Mouse (Mus musculus) telencephalon, adult 2 months (tissue): Measurements from ENCODE around the gene Tubgcp4.
"Not testable (repeated sequence)": the region's sequence is repeated elsewhere in the genome, so short reads cannot be mapped to it uniquely, and the experiment has no call there.

Experiments
- DNase-seq: peaks from one replicate; pipeline ENCODE4 v3.0.0-alpha.2; 2011; ENCODE audit warnings: low read depth, low spot score

Gene Tubgcp4

DNA sequence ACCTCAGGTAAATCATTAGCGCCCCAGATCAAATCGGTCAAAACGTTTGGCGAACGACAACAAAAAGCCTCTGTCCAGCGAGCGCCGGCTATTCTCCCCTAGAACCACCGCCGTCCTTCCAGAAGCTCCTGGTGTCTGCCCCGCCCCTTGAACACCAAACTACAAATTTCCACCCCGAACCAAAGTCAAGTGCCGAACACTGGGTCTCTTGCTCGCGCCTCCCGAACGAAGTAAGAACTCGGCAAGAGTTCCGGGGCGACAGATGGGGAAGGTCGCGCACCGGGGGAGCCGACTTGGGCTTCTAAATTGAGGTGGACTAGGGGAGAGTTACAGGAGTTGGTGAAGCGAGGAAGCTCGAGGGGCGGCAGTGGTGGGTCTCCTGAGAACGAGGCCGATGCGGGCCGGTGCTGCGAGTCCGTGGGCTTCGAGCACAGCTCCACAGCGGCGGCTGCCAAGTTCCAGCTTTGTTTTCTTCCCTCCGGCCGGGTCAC lies at the start of gene Tubgcp4:
Tubgcp4 (plus strand) TSS at position 174 of the 491 bp plus-strand sequence.
- DNase-seq = no peak

DNA sequence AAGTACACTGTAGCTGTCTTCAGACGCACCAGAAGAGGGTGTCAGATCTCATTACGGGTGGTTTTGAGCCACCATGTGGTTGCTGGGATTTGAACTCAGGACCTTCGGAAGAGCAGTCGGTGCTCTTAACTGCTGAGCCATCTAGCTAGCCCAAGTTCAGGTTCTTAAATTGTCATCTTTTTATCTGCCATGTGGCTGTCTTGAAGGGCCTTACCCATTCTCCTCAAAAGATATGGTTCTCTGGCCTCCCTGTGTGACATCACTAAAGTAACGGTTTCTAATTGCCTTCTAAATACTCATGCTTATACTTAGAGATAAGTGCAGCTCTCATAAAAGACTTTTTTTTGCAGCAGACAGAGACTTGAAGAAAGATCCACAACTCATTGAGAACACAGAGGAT lies 44.2 kb upstream of the Tubgcp4 start:
- not testable (repeated sequence) for DNase-seq

DNA sequence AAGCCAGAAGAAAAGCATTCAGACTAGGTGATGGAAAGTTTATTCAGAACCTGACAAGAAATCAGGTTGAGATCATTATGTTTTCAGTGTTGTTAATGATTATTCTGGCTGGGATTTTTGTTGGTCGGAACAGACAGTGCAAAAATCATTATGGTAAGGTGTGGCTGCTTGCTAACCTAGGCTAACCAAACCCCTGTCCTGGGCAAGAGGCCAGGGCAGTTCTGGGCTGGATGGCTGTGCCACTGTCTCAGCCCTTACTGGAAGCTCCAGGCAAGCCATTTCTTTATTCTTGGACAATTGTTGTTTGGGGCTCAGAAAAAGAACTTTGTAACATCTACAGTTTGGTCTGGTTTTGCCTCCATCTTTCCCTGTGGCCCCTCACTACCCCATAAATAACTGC lies 42.9 kb upstream of the Tubgcp4 start:
- no peak for DNase-seq

DNA sequence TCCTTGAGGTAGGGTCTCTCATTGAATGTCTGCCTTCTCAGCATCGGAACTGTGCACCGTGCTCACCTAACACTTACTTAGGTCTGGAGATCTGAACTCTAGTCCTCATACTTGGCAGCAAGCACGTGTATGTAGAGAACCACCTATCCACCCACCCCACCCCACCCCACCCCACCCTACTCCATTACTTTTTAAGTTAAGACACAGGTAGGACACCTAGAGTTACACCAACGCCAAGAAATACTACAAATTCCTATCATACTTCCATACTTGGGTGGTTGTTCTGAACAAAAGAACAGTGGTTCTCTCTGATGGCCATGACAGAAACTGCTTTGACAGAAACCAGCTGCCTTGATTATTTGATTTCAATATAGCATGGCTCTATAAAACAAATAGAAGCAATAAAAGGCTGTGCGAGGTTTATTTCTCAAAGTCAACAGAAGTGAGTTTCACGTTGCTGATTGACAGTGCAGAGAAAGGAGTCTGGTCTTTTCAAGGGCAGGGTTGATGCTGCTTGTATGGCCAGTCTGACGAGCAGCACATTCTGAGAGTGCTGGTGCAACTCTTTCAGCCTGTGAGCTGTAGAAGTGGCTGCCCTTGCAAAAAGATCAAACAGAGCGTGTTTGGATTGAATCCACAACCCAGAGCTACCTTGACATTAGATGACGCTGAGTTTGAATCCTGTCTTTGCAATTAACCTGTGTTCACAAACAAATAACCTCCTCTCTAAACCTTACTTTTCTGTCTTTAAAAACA lies 41.4 kb upstream of the Tubgcp4 start:
- no peak for DNase-seq

DNA sequence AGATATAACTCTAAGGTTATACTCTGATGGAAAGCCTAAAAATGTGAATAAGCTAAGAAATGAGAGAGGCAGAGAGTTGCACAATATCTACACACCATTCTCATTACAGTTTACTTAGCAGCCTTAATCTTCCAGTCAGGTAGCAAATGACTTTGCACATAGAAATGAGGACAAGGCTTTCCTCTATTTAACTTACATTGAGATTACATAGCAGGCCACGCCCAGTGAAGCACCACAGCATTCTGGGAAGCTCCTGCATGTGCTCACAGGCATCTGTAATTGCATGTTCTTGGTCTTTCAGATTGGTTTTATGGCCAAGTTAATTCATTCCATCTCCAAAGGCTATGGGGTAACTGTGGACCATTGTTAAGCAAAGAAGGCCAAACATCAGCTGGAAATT lies 37.6 kb upstream of the Tubgcp4 start:
- DNase-seq = no peak

DNA sequence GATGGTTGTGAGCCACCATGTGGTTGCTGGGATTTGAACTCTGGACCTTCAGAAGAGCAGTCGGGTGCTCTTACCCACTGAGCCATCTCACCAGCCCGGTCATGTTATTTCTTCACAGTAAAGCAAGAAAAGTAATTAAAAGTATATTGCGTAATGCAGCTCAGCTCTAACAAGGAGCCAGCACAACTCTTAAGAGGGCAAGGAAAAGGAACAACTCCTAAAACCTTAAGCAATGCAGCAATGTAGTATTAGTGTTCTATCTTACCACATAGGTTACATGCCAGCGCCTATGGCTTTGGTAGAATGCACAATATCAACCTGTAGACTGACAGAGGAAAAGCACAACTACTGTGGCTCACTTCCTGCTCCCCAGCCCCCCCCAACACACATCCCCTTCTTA lies 33.1 kb upstream of the Tubgcp4 start:
- DNase-seq = no peak

DNA sequence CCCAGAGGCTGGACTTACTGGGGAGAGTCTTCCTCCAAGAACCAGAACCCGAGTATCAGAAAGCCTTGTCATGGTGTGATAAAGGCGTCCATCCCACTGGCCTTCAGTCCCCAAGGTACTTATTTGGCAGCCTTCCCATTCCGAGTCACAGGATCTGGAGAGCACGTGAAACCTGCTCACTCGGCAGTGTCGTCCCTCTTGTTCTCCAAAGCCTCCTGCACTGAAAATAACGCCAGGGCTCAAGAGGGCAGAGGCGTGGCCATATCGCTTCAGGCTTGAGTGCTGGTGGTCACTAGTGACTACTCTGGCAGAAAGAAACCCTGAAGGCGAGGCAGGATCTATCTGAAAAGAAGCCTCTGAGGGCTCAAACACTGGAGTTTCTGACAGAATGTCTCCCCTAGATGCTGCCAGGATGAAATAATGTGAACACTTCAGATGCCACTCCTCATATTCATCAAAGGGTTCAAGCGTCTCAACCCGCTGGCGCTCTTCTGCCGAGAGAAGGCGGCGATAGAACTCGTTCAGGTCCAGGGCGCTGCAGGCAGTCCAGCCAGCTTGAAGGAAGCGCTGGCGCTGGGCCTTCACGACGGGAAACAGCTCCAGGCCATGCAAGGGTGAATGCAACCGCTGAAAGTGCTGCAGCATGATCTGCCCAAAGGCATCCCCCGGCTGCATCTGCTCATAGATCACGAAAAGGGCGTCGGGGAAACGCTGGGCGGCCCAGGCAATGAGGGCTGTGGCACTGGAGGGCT lies 31.0 kb upstream of the Tubgcp4 start:
- DNase-seq = no peak

DNA sequence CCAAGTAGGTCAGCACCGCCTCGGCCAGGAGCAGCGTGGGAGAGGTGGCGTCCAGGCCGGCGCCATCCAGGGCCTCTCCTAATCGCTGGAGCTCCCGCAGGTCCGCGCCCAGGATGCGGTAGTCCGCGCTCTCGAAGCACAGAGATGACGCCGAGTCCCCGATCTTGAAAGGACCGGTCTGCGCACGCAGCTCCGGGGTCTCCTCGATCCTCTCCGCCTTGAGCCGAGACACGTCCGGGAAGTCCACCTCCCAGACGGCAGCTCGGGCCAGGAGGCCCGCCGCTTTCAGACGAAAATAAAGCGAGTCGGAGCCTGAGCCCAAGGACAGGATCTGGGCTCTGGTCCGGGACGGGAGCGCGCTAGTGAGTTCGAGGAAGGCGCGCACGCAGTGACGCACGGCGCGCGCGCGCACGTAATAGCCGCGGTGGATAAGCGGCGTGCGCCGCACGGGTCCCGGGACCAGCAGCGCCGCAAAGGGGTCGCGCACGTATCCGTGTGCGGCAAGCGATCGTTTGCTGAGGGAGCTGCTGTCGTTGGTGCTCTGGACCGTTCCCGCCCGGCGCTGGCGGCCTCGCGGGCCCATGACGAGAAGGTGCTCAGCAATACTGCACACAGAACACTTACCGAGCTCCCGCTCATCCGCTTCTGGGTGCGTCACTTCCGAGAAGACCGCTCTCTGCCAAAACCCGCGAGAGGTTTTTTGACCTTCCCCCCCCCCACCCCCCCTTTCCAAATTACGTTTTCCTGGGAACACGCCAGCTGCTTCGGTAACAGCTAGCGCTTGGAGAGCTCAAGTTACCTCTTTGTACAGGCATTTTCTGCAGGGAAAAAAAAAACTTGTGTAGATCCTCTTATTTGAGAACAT lies 30.2 kb upstream of the Tubgcp4 start, which contains the start of the genes Adal and Lcmt2:
Adal (plus strand) TSS at position 411 of the 865 bp plus-strand sequence.
Lcmt2 (minus strand) TSS at position 636 of the 865 bp plus-strand sequence.
- peak; percentile 89 for DNase-seq

DNA sequence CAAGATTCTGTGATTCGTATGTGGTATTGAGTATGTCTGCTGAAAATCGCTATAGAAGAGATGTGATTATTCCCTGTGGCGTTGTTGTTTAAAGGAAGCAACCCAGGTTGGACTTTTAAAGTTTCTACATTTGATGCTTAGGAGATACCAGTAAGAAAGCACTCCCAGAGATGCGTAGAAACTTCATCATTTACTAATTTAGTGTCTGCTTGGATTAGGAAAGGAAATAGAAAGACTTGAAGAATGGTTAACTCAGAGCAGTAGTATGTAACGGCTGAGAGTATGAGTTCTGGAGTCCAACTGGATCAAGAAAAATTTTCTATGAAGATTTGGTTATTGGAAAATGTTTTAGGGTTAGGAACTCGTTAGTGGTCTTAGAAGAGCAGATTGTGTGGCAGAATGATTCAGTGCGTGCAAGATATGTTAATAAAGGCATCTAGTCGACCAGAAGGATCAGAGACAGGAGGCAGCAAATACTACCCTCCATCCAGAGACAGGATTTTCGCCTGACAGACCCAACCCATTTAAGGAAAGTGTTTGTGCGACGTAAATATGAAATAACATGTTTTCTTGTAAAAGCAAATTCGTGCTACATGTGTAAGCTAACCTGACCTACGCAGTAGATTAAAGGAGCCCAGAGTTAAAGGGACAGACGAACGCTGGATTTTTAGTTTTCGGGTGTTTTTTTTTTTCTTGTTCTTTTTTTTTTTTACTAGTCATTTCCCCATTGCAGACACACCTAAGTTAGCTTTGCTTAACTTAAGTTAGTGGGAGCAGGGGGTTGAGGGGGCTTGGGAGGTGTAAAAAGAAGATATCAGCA lies 29.0 kb upstream of the Tubgcp4 start:
- no peak for DNase-seq

DNA sequence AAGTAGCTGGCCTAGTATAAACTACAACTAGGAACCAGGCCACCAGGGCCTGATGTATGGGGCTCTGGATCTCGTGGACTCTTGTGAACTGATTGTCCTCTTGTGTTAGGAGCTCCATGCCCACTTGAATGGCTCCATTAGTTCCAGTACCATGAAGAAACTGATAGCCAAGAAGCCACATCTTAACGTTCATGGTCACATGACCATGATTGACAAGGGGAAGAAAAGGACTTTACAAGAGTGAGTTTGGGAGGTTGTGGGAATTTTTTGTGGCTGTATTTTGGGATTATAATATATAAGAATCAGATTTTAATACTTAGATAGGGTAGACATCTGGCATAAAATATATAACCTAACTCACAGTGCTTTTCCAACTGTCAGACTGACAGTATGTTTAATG lies 28.0 kb upstream of the Tubgcp4 start:
- no peak for DNase-seq

DNA sequence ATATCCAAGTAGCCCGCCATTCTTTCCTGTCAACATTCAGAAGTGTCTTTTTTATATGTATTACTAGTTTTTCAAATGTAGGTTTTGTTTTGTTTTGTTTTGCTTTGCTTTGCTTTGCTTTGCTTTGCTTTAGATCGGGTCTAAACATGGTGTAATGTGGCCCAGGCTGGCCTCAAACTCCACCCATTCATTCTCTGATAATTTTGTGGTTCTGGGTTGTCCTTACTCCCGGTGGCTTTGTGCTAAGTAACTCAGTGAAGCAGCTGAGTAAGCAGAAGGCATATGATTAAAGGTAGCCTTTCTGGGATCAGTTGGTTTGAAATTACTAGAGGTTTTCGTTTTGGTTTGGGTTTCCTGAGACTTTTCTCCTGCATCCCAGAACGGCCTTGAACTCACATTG lies 20.8 kb upstream of the Tubgcp4 start:
- DNase-seq = no peak

DNA sequence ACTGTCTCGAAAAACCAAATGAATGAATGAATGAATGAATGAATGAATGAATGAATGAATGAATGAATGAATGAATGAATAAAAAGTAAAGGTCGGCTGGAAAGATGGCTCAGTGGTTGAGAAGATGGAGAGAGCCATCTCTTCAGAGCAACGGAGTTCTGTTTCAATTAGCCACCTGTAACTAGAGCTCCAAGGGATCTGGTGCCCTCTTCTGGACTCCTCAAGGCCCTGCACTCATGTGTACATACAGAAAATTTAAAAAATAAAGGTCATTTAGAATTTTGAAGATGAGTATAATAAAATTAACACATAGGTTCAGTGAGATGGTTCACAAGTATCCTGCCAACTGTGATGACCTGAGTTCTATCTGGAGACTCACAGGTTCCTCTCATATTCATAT lies 17.4 kb upstream of the Tubgcp4 start:
- no peak for DNase-seq

DNA sequence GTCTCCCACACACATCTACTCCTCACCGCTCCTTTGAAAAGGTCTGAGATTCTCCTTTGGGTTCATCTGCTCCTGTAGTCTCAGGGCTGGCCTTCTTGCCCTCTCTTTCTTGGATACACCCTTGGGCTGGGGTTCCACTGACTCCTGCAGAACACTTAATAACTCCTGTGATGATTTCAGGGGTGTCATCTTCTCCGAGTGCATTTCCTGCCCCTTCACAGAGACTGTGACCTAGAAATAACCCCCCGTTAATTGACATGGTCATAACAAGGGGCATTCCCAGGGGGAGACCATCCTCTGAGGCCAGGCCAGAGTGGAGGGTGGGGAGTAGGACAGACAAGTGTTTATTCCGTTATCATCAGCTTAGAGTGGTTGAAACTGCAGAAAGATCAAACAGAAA lies 1.3 kb upstream of the Tubgcp4 start:
- DNase-seq = no peak

DNA sequence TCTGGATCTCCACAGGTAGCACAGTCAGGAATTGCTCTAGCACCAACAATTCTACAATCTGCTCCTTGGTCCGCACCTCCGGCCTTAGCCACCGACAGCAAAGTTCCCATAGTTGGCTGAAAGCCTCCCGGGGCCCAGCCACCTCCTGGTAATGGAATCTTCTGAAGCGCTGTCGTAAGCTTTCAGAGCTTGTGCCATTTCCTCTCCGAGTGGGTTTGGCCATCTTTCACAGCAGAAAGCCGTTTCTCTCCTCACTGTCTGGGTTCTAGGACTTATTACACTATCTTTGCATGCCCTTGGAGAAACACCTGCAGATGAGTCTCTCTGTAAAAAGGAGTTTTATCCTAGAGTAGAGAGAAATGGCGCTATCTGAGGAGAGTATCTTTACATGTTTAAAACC lies 552 bp upstream of the Tubgcp4 start:
- no peak for DNase-seq

DNA sequence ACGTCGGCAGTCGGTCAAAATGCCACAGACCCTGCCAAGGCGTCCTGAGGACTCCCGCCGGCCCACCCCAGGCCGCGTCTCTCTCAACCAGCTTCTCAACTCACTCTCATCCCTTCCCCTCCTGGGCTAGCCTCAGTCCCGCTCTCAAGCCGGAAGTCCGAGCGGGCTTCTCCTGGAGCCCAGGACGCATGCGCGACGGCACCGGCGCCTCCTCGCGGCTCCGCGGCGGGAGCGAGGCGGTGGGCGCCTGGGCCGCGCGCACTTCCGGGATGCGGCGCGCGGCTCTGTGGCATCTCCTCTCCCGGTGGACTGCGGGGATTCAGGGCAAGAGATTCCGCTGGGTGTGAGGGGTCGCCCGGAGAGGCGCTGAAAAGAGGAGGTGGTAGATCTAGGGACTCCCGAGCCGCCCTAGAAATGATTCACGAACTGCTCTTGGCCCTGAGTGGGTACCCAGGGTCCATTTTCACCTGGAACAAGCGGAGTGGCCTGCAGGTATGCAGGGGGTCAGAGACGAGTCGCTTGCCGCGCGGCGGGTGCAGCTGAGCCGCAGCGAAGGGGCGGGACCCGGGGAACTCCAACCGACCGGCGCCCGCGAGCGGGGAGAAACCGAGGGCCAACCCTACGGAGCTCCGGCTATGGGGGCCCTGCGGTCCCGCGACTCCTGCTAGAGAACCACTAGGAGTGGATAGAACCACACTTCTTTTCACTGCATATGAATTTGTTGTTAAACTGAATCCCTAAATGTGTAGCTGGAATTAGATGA lies 707 bp downstream of the Tubgcp4 start, which contains the start of gene Zscan29:
Zscan29 (minus strand) TSS at position 146 of the 763 bp plus-strand sequence.
- DNase-seq = peak; percentile 63

DNA sequence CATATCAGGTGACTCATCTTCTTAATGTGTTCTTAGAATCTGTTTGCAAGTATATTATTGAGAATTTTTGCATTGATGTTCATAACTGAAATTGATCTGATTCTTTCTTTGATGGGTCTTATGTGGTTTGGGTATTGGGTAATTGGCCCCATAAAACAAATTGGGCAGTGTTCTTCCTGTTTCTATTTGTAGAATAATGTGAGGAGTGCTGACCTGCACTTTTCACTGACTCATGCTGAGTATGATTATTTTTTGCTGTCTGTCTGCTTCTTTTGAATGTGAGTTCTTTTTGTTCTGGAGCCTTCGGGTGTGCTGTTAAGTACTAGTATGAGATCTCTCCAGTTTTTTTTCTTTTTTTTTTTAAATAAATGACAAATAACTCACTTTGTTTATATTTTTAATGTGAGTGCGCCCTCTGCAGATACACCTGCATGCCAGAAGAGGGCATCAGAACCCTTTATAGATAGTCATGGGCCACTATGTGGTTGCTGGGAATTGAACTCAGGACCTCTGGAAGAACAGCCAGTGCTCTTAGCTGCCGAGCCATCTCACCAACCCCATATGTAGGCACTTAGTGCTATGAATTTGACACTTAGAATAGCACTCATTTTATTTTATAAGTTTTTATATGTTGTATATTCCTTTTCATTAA lies 8.5 kb downstream of the Tubgcp4 start:
- no peak for DNase-seq

DNA sequence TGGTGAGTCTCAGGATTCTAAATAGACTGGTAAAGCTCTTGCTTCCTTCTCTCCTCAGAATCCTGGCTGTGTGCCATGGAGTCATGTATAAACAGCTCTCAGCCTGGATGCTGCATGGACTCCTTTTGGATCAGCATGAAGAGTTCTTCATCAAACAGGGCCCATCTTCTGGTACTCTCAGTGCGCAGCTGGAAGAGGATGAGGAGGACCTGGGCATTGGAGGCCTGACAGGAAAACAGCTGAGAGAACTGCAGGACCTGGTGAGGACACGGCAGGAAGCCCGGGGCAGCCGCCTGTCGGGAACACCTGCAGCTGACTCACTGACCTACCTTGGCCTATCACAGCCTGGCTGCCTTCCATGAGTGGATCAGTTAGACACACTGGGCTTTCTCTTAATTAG lies 13.0 kb downstream of the Tubgcp4 start:
- DNase-seq = no peak

DNA sequence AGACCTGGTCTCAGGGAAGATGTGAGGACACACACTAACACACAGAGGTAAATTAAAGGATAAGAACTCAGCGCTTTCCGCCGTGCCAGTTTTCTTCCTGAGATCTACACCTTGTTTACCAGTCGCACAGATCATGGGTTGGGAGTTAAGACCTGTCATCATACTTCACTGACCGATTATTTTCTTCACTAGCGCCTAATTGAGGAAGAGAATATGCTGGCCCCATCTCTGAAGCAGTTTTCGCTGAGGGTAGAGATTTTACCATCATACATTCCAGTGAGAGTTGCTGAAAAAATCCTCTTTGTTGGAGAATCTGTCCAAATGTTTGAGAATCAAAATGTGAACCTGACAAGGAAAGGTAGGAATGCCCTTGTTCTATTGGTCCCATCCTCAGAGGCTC lies 13.7 kb downstream of the Tubgcp4 start:
- DNase-seq = no peak

DNA sequence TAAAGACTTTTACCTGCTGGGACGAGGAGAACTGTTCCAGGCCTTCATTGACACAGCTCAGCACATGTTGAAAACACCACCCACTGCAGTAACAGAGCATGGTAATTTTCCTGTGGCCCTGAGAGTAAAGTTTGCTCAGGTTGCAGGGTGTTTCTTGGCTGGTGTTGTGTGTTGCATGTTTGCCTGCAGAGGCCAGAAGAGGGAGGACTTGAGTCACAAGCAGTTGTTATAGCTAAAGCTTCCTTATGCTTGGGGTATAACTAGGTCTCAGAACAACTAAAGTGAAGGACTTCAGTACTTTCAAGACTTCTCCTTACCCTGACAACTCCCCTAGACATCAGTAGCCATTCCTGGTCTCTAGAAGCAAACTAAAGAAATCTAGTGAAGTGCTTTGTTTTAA lies 18.1 kb downstream of the Tubgcp4 start:
- no peak for DNase-seq

DNA sequence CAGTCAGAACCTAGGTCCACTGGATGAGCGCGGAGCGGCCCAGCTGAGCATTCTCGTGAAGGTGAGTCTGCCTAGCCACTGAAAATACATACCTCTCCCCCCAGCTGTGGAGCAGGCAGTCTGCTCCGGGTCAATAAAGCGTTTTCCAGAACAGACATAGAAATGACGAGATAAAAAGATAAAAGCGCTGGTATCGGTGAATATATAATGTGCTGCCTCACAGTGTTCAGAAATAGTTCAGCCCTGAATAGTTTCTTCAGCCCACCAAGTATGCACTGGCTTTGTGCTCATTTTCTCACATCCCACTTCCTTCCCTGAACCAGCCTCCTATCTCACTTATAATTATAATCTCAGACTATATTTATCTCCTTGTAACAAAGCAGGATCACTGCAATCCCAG lies 25.0 kb downstream of the Tubgcp4 start:
- peak; percentile 91 for DNase-seq
